In the genomic region with DNA sequence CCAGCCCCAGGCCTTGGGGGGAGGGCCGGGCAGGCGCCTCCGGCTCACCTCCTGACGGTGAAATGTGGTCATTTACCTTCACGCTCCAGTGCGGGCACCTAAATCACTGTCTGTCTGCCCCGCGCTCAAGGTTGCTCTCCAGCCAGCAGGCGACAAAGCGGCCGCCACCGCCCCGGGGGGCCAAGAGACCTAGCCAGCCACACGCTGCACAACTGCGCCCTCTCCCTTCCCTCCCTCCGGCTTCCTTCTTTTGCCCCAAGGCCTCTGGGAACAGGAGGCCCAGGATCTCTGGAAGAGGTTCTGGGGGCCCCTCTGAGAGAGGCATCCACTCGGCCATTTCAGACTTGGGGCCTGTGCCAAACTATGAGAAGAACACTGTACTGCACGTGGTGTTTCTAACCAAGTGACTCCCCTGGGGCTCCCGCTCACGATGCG, we compare ENCODE assay signal across 8 mouse cellular contexts. TPM values are rescaled to one million over a fixed set of nuclear protein-coding genes. Genes with fewer than 3 reads are reported as not detected.
A peak's percentile ranks its signal among the peaks of the same experiment; 100 is the strongest.
DNase-seq lines count a peak whose midpoint lies in the region; ATAC-seq lines count a peak whose summit lies in the region.

No protein-coding gene starts in this region.

- WGBS in heart, embryonic 10.5 days, result 3% methylated on average over 21 of the region's 21 CpGs
- WGBS in embryonic facial prominence, embryonic 10.5 days, result 4% methylated on average over 21 of the region's 21 CpGs
- WGBS in hindbrain, embryonic 16.5 days, result 3% methylated on average over 18 of the region's 21 CpGs
- WGBS in midbrain, embryonic 11.5 days, result 5% methylated on average over 21 of the region's 21 CpGs

- peaks cover 71% of the 10 kb centered on the region for H3K27me3 ChIP-seq in heart, embryonic 10.5 days (ENCODE audit: insufficient read depth, poor library complexity, severe bottlenecking)
- H3K27me3 ChIP-seq in embryonic facial prominence, embryonic 10.5 days (replicated peaks; ENCODE audit: low read depth, poor library complexity, severe bottlenecking), result peaks cover 96% of the 10 kb centered on the region
- H3K27me3 ChIP-seq in hindbrain, embryonic 16.5 days (replicated peaks; ENCODE audit: control insufficient read depth, insufficient read depth, low read length), result no peaks in the 10 kb centered on the region; the same call in 1 of the 2 replicates
- peaks cover 10% of the 10 kb centered on the region; the same call in 1 of the 2 replicates for H3K27me3 ChIP-seq in midbrain, embryonic 11.5 days (ENCODE audit: control insufficient read depth, insufficient read depth, low read length)

- H3K36me3 ChIP-seq in heart, embryonic 10.5 days, result no peaks in the 10 kb centered on the region
- H3K36me3 ChIP-seq in embryonic facial prominence, embryonic 10.5 days (replicated peaks), result no peaks in the 10 kb centered on the region
- H3K36me3 ChIP-seq in hindbrain, embryonic 16.5 days (ENCODE audit: control insufficient read depth, insufficient read depth, low read length), result no peaks in the 10 kb centered on the region
- H3K36me3 ChIP-seq in midbrain, embryonic 11.5 days (ENCODE audit: control insufficient read depth, insufficient read depth, low read length), result no peaks in the 10 kb centered on the region

- H3K4me2 ChIP-seq in hindbrain, embryonic 16.5 days (ENCODE audit: low read length), result peak overlapping the region; percentile 25
- peak overlapping the region; percentile 12; the same call in 1 of the 2 replicates for H3K4me2 ChIP-seq in midbrain, embryonic 11.5 days

- no peak for DNase-seq in heart, embryonic 10.5 days (ENCODE audit: low spot score)
- DNase-seq in heart, adult 8-10 months (ENCODE audit: low spot score), result no peak
- peak; percentile 45 for DNase-seq in embryonic facial prominence, embryonic 10.5 days (ENCODE audit: low spot score)
- no peak for DNase-seq in midbrain, embryonic 11.5 days (ENCODE audit: low spot score, missing footprints)
- DNase-seq in lung, postnatal 10 days, result no peak

- H3K27ac ChIP-seq in heart, embryonic 10.5 days, result peak overlapping the region; percentile 80
- peak overlapping the region; percentile 48; the same call in 1 of the 2 replicates for H3K27ac ChIP-seq in embryonic facial prominence, embryonic 10.5 days (replicated peaks)
- no peak overlapping the region for H3K27ac ChIP-seq in hindbrain, embryonic 16.5 days (ENCODE audit: low read depth, low read length)
- no peak overlapping the region for H3K27ac ChIP-seq in midbrain, embryonic 11.5 days (ENCODE audit: low read depth, low read length)

- peak overlapping the region; percentile 0; the same call in 1 of the 2 replicates for H3K9ac ChIP-seq in hindbrain, embryonic 16.5 days (ENCODE audit: low read depth, low read length)
- H3K9ac ChIP-seq in midbrain, embryonic 11.5 days (ENCODE audit: low read length), result no peak overlapping the region

- peak overlapping the region; percentile 46 for H3K4me3 ChIP-seq in heart, embryonic 10.5 days
- peak overlapping the region; percentile 43 for H3K4me3 ChIP-seq in embryonic facial prominence, embryonic 10.5 days
- H3K4me3 ChIP-seq in hindbrain, embryonic 16.5 days (ENCODE audit: low read length), result no peak overlapping the region
- H3K4me3 ChIP-seq in midbrain, embryonic 11.5 days (ENCODE audit: low read depth, low read length), result 0 out of 2 replicates have a peak overlapping the region, but pooled peaks have one; percentile 1

- 0 out of 2 replicates have a peak, but pooled peaks have one; percentile 13 for ATAC-seq in hindbrain, embryonic 16.5 days
- ATAC-seq in midbrain, embryonic 11.5 days (ENCODE audit: low FRiP score), result no peak
- ATAC-seq in megakaryocyte, adult 5-6 weeks (ENCODE audit: poor library complexity, severe bottlenecking), result no peak
- no peak for ATAC-seq in monocyte, adult 5-6 weeks (replicated peaks; ENCODE audit: insufficient number of reproducible peaks, low FRiP score, low TSS enrichment, poor library complexity, severe bottlenecking)

- H3K9me3 ChIP-seq in heart, embryonic 10.5 days, result no peaks in the 10 kb centered on the region
- H3K9me3 ChIP-seq in embryonic facial prominence, embryonic 10.5 days, result no peaks in the 10 kb centered on the region
- H3K9me3 ChIP-seq in hindbrain, embryonic 16.5 days (ENCODE audit: control insufficient read depth, low read length), result no peaks in the 10 kb centered on the region
- H3K9me3 ChIP-seq in midbrain, embryonic 11.5 days (ENCODE audit: control insufficient read depth, low read length), result no peaks in the 10 kb centered on the region

- peaks cover 46% of the 10 kb centered on the region for H3K4me1 ChIP-seq in heart, embryonic 10.5 days
- H3K4me1 ChIP-seq in embryonic facial prominence, embryonic 10.5 days, result peaks cover 50% of the 10 kb centered on the region
- H3K4me1 ChIP-seq in hindbrain, embryonic 16.5 days (ENCODE audit: control insufficient read depth, insufficient read depth, low read depth, low read length), result peaks cover 27% of the 10 kb centered on the region
- peaks cover 31% of the 10 kb centered on the region for H3K4me1 ChIP-seq in midbrain, embryonic 11.5 days (ENCODE audit: control insufficient read depth, insufficient read depth, low read length)

RNA-seq across cellular contexts. Expression of gene Mrm1, which starts 54.8 kb away (rescaled TPM):
- 12.7 and 15.7 TPM in 2 replicates for polyA plus RNA-seq in heart, embryonic 10.5 days (2016; fragmentation: Nextera tagmentation; extraction: Ambion mirVana)
- total RNA-seq in heart, adult 8-10 months (2022), result 10 to 100 TPM; 16.7 to 23.3 (median 21.1) TPM
- polyA plus RNA-seq in embryonic facial prominence, embryonic 10.5 days (2016; fragmentation: Nextera tagmentation; extraction: Ambion mirVana), result 10.0 and 12.0 TPM in 2 replicates
- 18.9 and 26.0 TPM in 2 replicates for polyA plus RNA-seq in hindbrain, embryonic 16.5 days (2015; fragmentation: Nextera tagmentation; extraction: Ambion mirVana)
- polyA plus RNA-seq in midbrain, embryonic 11.5 days (2014; fragmentation: Nextera tagmentation; extraction: Ambion mirVana), result 10.3 and 11.4 TPM in 2 replicates
- 2.5 and 6.6 TPM in 2 replicates for total RNA-seq in megakaryocyte, adult 5-6 weeks (2015)
- total RNA-seq in megakaryocyte, adult 5-6 weeks (2017), result 4.2 and 5.8 TPM in 2 replicates
- 5.7 to 8.8 TPM (median 6.3 TPM) in 3 replicates for total RNA-seq in monocyte, adult 5-6 weeks (2017)

Comparison
In these comparisons a context has a peak if more than half of its experiments do, and no peak if none do; other contexts are left out.
1. H3K27ac ChIP-seq: peak in heart, embryonic 10.5 days (single experiment) and embryonic facial prominence, embryonic 10.5 days (single experiment); none in hindbrain, embryonic 16.5 days (single experiment) and midbrain, embryonic 11.5 days (single experiment).